Mouse (Mus musculus): ENCODE data around the gene Nlrp4f. TPM values are rescaled to one million over a fixed set of nuclear protein-coding genes. Genes with fewer than 3 reads are reported as not detected.

Gene Nlrp4f
- polyA plus RNA-seq (2017; shearing (Covaris generic)) = not detected

GRCm38 (mm10) chr13:65205877-65206276, at the start of gene Nlrp4f:
Gene Nlrp4f, minus strand, starts transcription at chr13:65205977.

DNA sequence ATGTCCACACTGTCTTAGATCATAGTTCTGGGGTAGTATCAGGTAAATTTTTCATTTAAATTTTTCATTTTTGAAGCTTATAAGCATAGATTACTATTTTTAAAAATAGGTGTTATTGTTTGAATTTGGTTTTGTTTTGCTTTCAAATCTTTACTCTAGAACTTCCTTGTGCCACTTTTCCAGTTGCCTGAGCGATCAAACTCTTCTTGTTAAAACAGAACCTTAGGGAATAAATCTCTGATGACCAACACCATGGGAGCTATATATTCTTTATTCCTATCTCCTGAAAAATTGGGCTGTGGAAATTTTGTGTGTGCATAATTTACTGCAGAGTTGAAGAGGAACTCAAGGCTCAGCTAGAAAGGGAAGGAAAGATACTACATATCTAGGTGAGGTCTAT, 55.8 kb downstream of the Nlrp4f start, which contains the start of gene Olfr466:
Gene Olfr466, plus strand, starts transcription at position 301 of the 400 bp plus-strand sequence.

GRCm38 (mm10) chr13:65137789-65138188, 68.0 kb downstream of the Nlrp4f start, which contains the start of gene Olfr465-ps1:
Gene Olfr465-ps1, plus strand, starts transcription at chr13:65138089.

Other genes starting within 250 kb of the Nlrp4f start
- gene Spata31d1c, start 172.9 kb downstream of the Nlrp4f start, polyA plus RNA-seq (2017; shearing (Covaris generic)) = not detected
- not detected for gene Prss47, start 153.2 kb downstream of the Nlrp4f start, polyA plus RNA-seq (2017; shearing (Covaris generic))
- gene Mfsd14b, start 93.0 kb downstream of the Nlrp4f start, polyA plus RNA-seq (2017; shearing (Covaris generic)) = 71.3 TPM
- not detected for gene Olfr465-ps1, start 67.9 kb downstream of the Nlrp4f start, polyA plus RNA-seq (2017; shearing (Covaris generic))
- gene Olfr466, start 55.7 kb downstream of the Nlrp4f start, polyA plus RNA-seq (2017; shearing (Covaris generic)) = 0.35 TPM
- gene Gm10775, start 53.6 kb upstream of the Nlrp4f start, polyA plus RNA-seq (2017; shearing (Covaris generic)) = not detected
- gene Zfp369, start 72.8 kb upstream of the Nlrp4f start, polyA plus RNA-seq (2017; shearing (Covaris generic)) = 13.0 TPM

All from effector memory CD4-positive, alpha-beta T cell, adult 5 months (primary cell).